Mouse (Mus musculus) liver, adult 2 months (tissue): ENCODE measurements around the gene Cemip2.

Experiments used
- CTCF ChIP-seq: fragments of 200-500 bp; IDR thresholded peaks from 2 replicates; pipeline ENCODE4 v1.5.1; 2011; ENCODE audit warnings: low read depth, low read length, control low read depth
- POLR2A ChIP-seq: fragments of 200-500 bp; IDR thresholded peaks from 2 replicates; pipeline ENCODE4 v1.6.1; 2011; ENCODE audit warnings: low read length, control low read depth; ENCODE audit not compliant: insufficient read depth; ENCODE audit errors: extremely low read depth

- TF ChIP-seq CTCF, result no peak
- no peak for TF ChIP-seq POLR2A
These were observed 45.0 kb upstream of the Cemip2 start for GRCm38 (mm10) chr19:21733176-21733575.
